In the genomic region with DNA sequence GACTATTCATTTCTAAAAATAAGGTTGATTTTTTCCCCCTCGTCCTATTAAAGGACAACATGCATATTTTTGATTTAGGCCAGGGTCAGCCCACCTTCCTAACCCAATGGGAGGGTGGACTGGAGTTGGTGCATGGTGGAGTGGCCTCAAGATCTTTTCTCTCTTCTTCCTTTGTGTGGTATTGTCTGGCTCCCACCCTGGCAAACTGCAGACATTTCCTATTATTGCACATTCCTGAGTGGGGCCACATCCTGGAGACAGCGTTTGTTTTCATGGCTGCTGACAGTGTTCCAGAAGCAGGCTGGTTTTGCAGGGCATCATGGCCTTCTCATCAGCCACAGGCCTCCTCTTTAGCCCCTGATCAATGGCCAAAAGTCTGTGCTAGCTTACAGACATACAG, we compare ENCODE assay signal across 21 mouse cellular contexts. TPM values are rescaled to one million over a fixed set of nuclear protein-coding genes. Genes with fewer than 3 reads are reported as not detected.
DNase-seq lines count a peak whose midpoint lies in the region; ATAC-seq lines count a peak whose summit lies in the region.
"Had no signal": no experiment of that assay in that cellular context is flagged by ENCODE, and none has a peak within 500 bp of the region (broad histone marks: within the 10 kb centered on the region; RNA-seq: fewer than 3 reads in every experiment).

No protein-coding gene starts in this region.

- no peak overlapping the region for H3K4me3 ChIP-seq in heart, embryonic 15.5 days
- no peak overlapping the region for H3K4me3 ChIP-seq in lung, embryonic 15.5 days
- H3K4me3 ChIP-seq in embryonic facial prominence, embryonic 12.5 days = no peak overlapping the region
- H3K4me3 ChIP-seq: hindbrain, embryonic 12.5 days; kidney, embryonic 15.5 days; left cerebral cortex, adult 2 months; stomach, embryonic 15.5 days had no signal

- intact Hi-C loops in heart, postnatal 36 days (cut with DNase I) = no loop called here

- no peaks in the 10 kb centered on the region for H3K27me3 ChIP-seq in heart, embryonic 15.5 days
- H3K27me3 ChIP-seq in lung, embryonic 15.5 days = no peaks in the 10 kb centered on the region
- H3K27me3 ChIP-seq in embryonic facial prominence, embryonic 12.5 days = no peaks in the 10 kb centered on the region
- H3K27me3 ChIP-seq: kidney, embryonic 15.5 days; stomach, embryonic 15.5 days had no signal

- no peak overlapping the region for H3K4me2 ChIP-seq in heart, embryonic 15.5 days
- no peak overlapping the region for H3K4me2 ChIP-seq in lung, embryonic 15.5 days
- no peak overlapping the region for H3K4me2 ChIP-seq in embryonic facial prominence, embryonic 12.5 days (replicated peaks)
- H3K4me2 ChIP-seq: hindbrain, embryonic 12.5 days; kidney, embryonic 15.5 days; stomach, embryonic 15.5 days had no signal

- peak overlapping the region; percentile 51 for H3K27ac ChIP-seq in heart, embryonic 15.5 days
- H3K27ac ChIP-seq in lung, embryonic 15.5 days = peak overlapping the region; percentile 82
- peak overlapping the region; percentile 20; the same call in 1 of the 2 replicates for H3K27ac ChIP-seq in embryonic facial prominence, embryonic 12.5 days
- H3K27ac ChIP-seq: hindbrain, embryonic 12.5 days; kidney, embryonic 15.5 days; left cerebral cortex, adult 2 months; stomach, embryonic 15.5 days had no signal

- no peak for DNase-seq in heart, postnatal 36 days
- DNase-seq in lung, postnatal 25 days (ENCODE audit: low spot score) = no peak
- peak; percentile 12 for DNase-seq in NIH3T3 (ENCODE audit: low read depth)
- no peak for DNase-seq in embryo, embryonic 10.5 days (ENCODE audit: low spot score)
- DNase-seq: cerebellum, adult 11-12 months; cerebellum, postnatal 14 days; forebrain, postnatal 0 days; layer of hippocampus, adult 9-11 months; left cerebral cortex, postnatal 4 days; liver, postnatal 0 days; right cerebral cortex, postnatal 25 days; thymus, adult 2 months had no signal

- no peaks in the 10 kb centered on the region for H3K36me3 ChIP-seq in heart, embryonic 15.5 days
- no peaks in the 10 kb centered on the region for H3K36me3 ChIP-seq in lung, embryonic 15.5 days
- H3K36me3 ChIP-seq in embryonic facial prominence, embryonic 12.5 days = no peaks in the 10 kb centered on the region
- H3K36me3 ChIP-seq: hindbrain, embryonic 12.5 days; kidney, embryonic 15.5 days; stomach, embryonic 15.5 days had no signal

- H3K4me1 ChIP-seq in heart, embryonic 15.5 days (replicated peaks) = peaks cover 23% of the 10 kb centered on the region
- H3K4me1 ChIP-seq in lung, embryonic 15.5 days = peaks cover 29% of the 10 kb centered on the region
- peaks cover 30% of the 10 kb centered on the region for H3K4me1 ChIP-seq in embryonic facial prominence, embryonic 12.5 days

- H3K9ac ChIP-seq in heart, embryonic 15.5 days = no peak overlapping the region
- no peak overlapping the region for H3K9ac ChIP-seq in lung, embryonic 15.5 days
- no peak overlapping the region for H3K9ac ChIP-seq in embryonic facial prominence, embryonic 12.5 days
- H3K9ac ChIP-seq: forebrain, postnatal 0 days; hindbrain, embryonic 12.5 days; kidney, embryonic 15.5 days; liver, postnatal 0 days; stomach, embryonic 15.5 days had no signal

- 37% methylated on average over 2 of the region's 2 CpGs for WGBS in heart, embryonic 15.5 days
- WGBS in lung, embryonic 15.5 days = 20% methylated on average over 2 of the region's 2 CpGs
- WGBS in embryonic facial prominence, embryonic 12.5 days = 54% methylated on average over 2 of the region's 2 CpGs

- no peaks in the 10 kb centered on the region for H3K9me3 ChIP-seq in heart, embryonic 15.5 days (replicated peaks)
- H3K9me3 ChIP-seq in lung, embryonic 15.5 days = no peaks in the 10 kb centered on the region
- no peaks in the 10 kb centered on the region for H3K9me3 ChIP-seq in embryonic facial prominence, embryonic 12.5 days
- H3K9me3 ChIP-seq: hindbrain, embryonic 12.5 days; kidney, embryonic 15.5 days; stomach, embryonic 15.5 days had no signal

- no peak; the same call in 1 of the 2 replicates for ATAC-seq in heart, embryonic 15.5 days (replicated peaks; ENCODE audit: insufficient number of reproducible peaks, insufficient read depth, low FRiP score, low read depth)
- ATAC-seq in lung, embryonic 15.5 days (ENCODE audit: borderline replicate concordance, extremely low read depth, low FRiP score, low TSS enrichment) = no peak
- ATAC-seq in embryonic facial prominence, embryonic 12.5 days (ENCODE audit: insufficient number of reproducible peaks, insufficient read depth, low FRiP score, low TSS enrichment) = no peak
- no peak for ATAC-seq in megakaryocyte-erythroid progenitor cell, adult 5-6 weeks (replicated peaks; ENCODE audit: low FRiP score, low TSS enrichment, poor library complexity, severe bottlenecking)
- ATAC-seq: forebrain, postnatal 0 days; inflammation-experienced regulatory T-cells, adult 6 months; liver, postnatal 0 days had no signal

RNA-seq across cellular contexts. Expression of gene Ctsz, which starts 4.2 kb away (rescaled TPM):
- polyA plus RNA-seq in heart, embryonic 15.5 days (2015; fragmentation: Nextera tagmentation; extraction: Ambion mirVana) = 99.5 and 146 TPM in 2 replicates
- 10 to 100 TPM; 33.9 to 36.0 TPM for total RNA-seq in heart, postnatal 36 days (2021)
- polyA plus RNA-seq in lung, embryonic 15.5 days (2015; fragmentation: Nextera tagmentation; extraction: Ambion mirVana) = 212 and 217 TPM in 2 replicates
- polyA plus RNA-seq in embryonic facial prominence, embryonic 12.5 days (2016; fragmentation: Nextera tagmentation; extraction: Ambion mirVana) = 115 and 116 TPM in 2 replicates
- 44.2 and 46.0 TPM in 2 replicates for total RNA-seq in megakaryocyte-erythroid progenitor cell, adult 5-6 weeks (2014; fragmentation: Nextera tagmentation)
- total RNA-seq in megakaryocyte-erythroid progenitor cell, adult 5-6 weeks (2017) = 67.3 and 69.2 TPM in 2 replicates

RNA-seq across cellular contexts. Expression of gene Tubb1, which starts 7.4 kb away (rescaled TPM):
- 3.8 and 3.9 TPM in 2 replicates for polyA plus RNA-seq in heart, embryonic 15.5 days (2015; fragmentation: Nextera tagmentation; extraction: Ambion mirVana)
- 1 to 10 TPM; 3.8 to 4.1 TPM for total RNA-seq in heart, postnatal 36 days (2021)
- 6.6 and 7.9 TPM in 2 replicates for polyA plus RNA-seq in lung, embryonic 15.5 days (2015; fragmentation: Nextera tagmentation; extraction: Ambion mirVana)
- polyA plus RNA-seq in embryonic facial prominence, embryonic 12.5 days (2016; fragmentation: Nextera tagmentation; extraction: Ambion mirVana) = 4.0 and 4.4 TPM in 2 replicates
- total RNA-seq in megakaryocyte-erythroid progenitor cell, adult 5-6 weeks (2014; fragmentation: Nextera tagmentation) = not detected in 2 replicates
- total RNA-seq in megakaryocyte-erythroid progenitor cell, adult 5-6 weeks (2017) = 1.5 and 3.5 TPM in 2 replicates
- total RNA-seq: left cerebral cortex, adult 2 months; left cerebral cortex, postnatal 4 days had no signal

RNA-seq across cellular contexts. Expression of gene Atp5e, which starts 20.9 kb away (rescaled TPM):
- polyA plus RNA-seq in heart, embryonic 15.5 days (2015; fragmentation: Nextera tagmentation; extraction: Ambion mirVana) = 872 and 1,283 TPM in 2 replicates
- 1,000 to 10,000 TPM; 1,605 to 1,606 TPM for total RNA-seq in heart, postnatal 36 days (2021)
- 761 and 785 TPM in 2 replicates for polyA plus RNA-seq in lung, embryonic 15.5 days (2015; fragmentation: Nextera tagmentation; extraction: Ambion mirVana)
- 828 TPM in 2 replicates for polyA plus RNA-seq in embryonic facial prominence, embryonic 12.5 days (2016; fragmentation: Nextera tagmentation; extraction: Ambion mirVana)
- 794 and 967 TPM in 2 replicates for total RNA-seq in megakaryocyte-erythroid progenitor cell, adult 5-6 weeks (2014; fragmentation: Nextera tagmentation)
- total RNA-seq in megakaryocyte-erythroid progenitor cell, adult 5-6 weeks (2017) = 188 and 249 TPM in 2 replicates

RNA-seq across cellular contexts. Expression of gene Nelfcd, which starts 27.4 kb away (rescaled TPM):
- polyA plus RNA-seq in heart, embryonic 15.5 days (2015; fragmentation: Nextera tagmentation; extraction: Ambion mirVana) = 66.1 and 82.9 TPM in 2 replicates
- total RNA-seq in heart, postnatal 36 days (2021) = 10 to 100 TPM; 29.3 to 31.4 TPM
- polyA plus RNA-seq in lung, embryonic 15.5 days (2015; fragmentation: Nextera tagmentation; extraction: Ambion mirVana) = 128 and 138 TPM in 2 replicates
- polyA plus RNA-seq in embryonic facial prominence, embryonic 12.5 days (2016; fragmentation: Nextera tagmentation; extraction: Ambion mirVana) = 177 and 179 TPM in 2 replicates
- 73.4 and 90.4 TPM in 2 replicates for total RNA-seq in megakaryocyte-erythroid progenitor cell, adult 5-6 weeks (2014; fragmentation: Nextera tagmentation)
- total RNA-seq in megakaryocyte-erythroid progenitor cell, adult 5-6 weeks (2017) = 49.0 and 50.4 TPM in 2 replicates

RNA-seq across cellular contexts. Expression of gene Prelid3b, which starts 29.8 kb away (rescaled TPM):
- 131 and 135 TPM in 2 replicates for polyA plus RNA-seq in heart, embryonic 15.5 days (2015; fragmentation: Nextera tagmentation; extraction: Ambion mirVana)
- 10 to 100 TPM; 56.5 to 65.8 TPM for total RNA-seq in heart, postnatal 36 days (2021)
- 116 TPM in 2 replicates for polyA plus RNA-seq in lung, embryonic 15.5 days (2015; fragmentation: Nextera tagmentation; extraction: Ambion mirVana)
- 101 and 105 TPM in 2 replicates for polyA plus RNA-seq in embryonic facial prominence, embryonic 12.5 days (2016; fragmentation: Nextera tagmentation; extraction: Ambion mirVana)
- total RNA-seq in megakaryocyte-erythroid progenitor cell, adult 5-6 weeks (2014; fragmentation: Nextera tagmentation) = 75.0 and 119 TPM in 2 replicates
- total RNA-seq in megakaryocyte-erythroid progenitor cell, adult 5-6 weeks (2017) = 168 and 233 TPM in 2 replicates

Comparison
In these comparisons a context has a peak if more than half of its experiments do, and no peak if none do; other contexts are left out.
1. H3K27ac ChIP-seq: peak in every context shown above with its lines; median percentile 82 in lung, embryonic 15.5 days; 51 in heart, embryonic 15.5 days; 20 in embryonic facial prominence, embryonic 12.5 days.